Mouse (Mus musculus) heart, postnatal 14 days (tissue): ENCODE data around the gene Rars. TPM values are rescaled to one million over a fixed set of nuclear protein-coding genes. Genes with fewer than 3 reads are reported as not detected.
A peak's percentile ranks its signal among the peaks of the same experiment; 100 is the strongest.

Experiments used
- DNase-seq, 2 experiments: peaks; one replicate each; pipeline ENCODE4 v3.0.0; 2021 to 2022
- intact Hi-C: fragments of 180-260 bp; cut with DNase I; formaldehyde crosslinking; loops from one replicate; pipeline ENCODE4 v1.15.1; 2025
- microRNA-seq, 2 experiments: library from miRNA; unstranded; fragments of <30 nt; microRNA quantifications; one replicate each; pipeline ENCODE4 v1.2.0; 2021 to 2022
- total RNA-seq, 2 experiments: library from RNA; stranded (reverse); gene quantifications; 2 replicates each; pipeline ENCODE4 v1.2.3; 2021

Gene Rars
- total RNA-seq, 2 experiments from 2014 or later = 32.1 to 34.5 TPM

- intact Hi-C loops = no loop called here
- no peak for DNase-seq
Measured at GRCm38 (mm10) chr11:35776452-35776851, 57.9 kb downstream of the Rars start.

GRCm38 (mm10) chr11:35775606-35776005 is 58.7 kb downstream of the Rars start:
- no peak for DNase-seq
- intact Hi-C loops = no loop called here

GRCm38 (mm10) chr11:35770741-35771504 is 63.4 kb downstream of the Rars start:
- DNase-seq = no peak
- intact Hi-C loops = loop anchor here (5.0 kb wide), 1 partner anchor 61 kb away; the partner anchor contains the start of gene Rars

GRCm38 (mm10) chr11:35769746-35770437 is 64.4 kb downstream of the Rars start:
- DNase-seq = peak; percentile 80 to 82
- intact Hi-C loops = loop anchor here (5.0 kb wide), 1 partner anchor 62 kb away; the partner anchor contains the start of gene Rars

GRCm38 (mm10) chr11:35769188-35769745 is 65.0 kb downstream of the Rars start, which contains the start of gene Pank3:
TSS of gene Pank3 (plus strand) at chr11:35769484.
- intact Hi-C loops = no loop called here
- peak; percentile 94 to 96 for DNase-seq

GRCm38 (mm10) chr11:35766845-35767244 is 67.5 kb downstream of the Rars start:
- no peak for DNase-seq
- intact Hi-C loops = no loop called here

- intact Hi-C loops = no loop called here
- no peak for DNase-seq
Measured at GRCm38 (mm10) chr11:35760627-35761003, 73.7 kb downstream of the Rars start.

- no peak for DNase-seq
- intact Hi-C loops = no loop called here
Measured at GRCm38 (mm10) chr11:35760001-35760626, 74.2 kb downstream of the Rars start.

Small RNA genes lying within 50 kb of the gene (microRNA-seq; reads per million reads assigned to microRNA genes)
- gene Mir103-1 = 2.2 to 4.2 reads per million in 2 experiments

Other genes with a start within 250 kb of the Rars start
- gene Pank3, start 65.0 kb downstream of the Rars start, total RNA-seq = 10 to 100 TPM; 26.9 to 27.0 TPM
- not detected for gene Fbll1, start 35.6 kb downstream of the Rars start, total RNA-seq
- gene Wwc1, start 146.0 kb upstream of the Rars start, total RNA-seq = 1 to 10 TPM in 1 of 2 experiments, under 1 TPM in 1; 0.98 to 1.2 TPM